Mouse (Mus musculus) forebrain, embryonic 13.5 days (tissue): ENCODE data around the gene Fxyd6. TPM values are rescaled to one million over a fixed set of nuclear protein-coding genes. Genes with fewer than 3 reads are reported as not detected.

Source experiments
- ATAC-seq: fragments of 200-750 bp; cut with Nextera tagmentation; 2 replicates; pipeline ENCODE4 v1.8.0; 2017
- H3K27ac ChIP-seq: fragments of 300-500 bp; sonication (generic); 2 replicates; pipeline ENCODE4 v1.5.1; 2015; ENCODE audit warnings: inconsistent platforms, mild to moderate bottlenecking, moderate library complexity
- H3K27me3 ChIP-seq: fragments of 300-500 bp; sonication (generic); 2 replicates; pipeline ENCODE4 v1.6.1; 2015; ENCODE audit warnings: mild to moderate bottlenecking, inconsistent platforms
- H3K36me3 ChIP-seq: fragments of 300-500 bp; sonication (generic); 2 replicates; pipeline ENCODE4 v1.6.1; 2015; ENCODE audit warnings: mild to moderate bottlenecking, inconsistent platforms; ENCODE audit not compliant: poor library complexity, severe bottlenecking
- H3K4me1 ChIP-seq: fragments of 300-500 bp; sonication (generic); 2 replicates; pipeline ENCODE4 v1.6.1; 2015; ENCODE audit warnings: inconsistent platforms
- H3K4me2 ChIP-seq: fragments of 300-500 bp; sonication (generic); 2 replicates; pipeline ENCODE4 v1.6.1; 2015; ENCODE audit warnings: inconsistent platforms, mild to moderate bottlenecking, moderate library complexity
- H3K4me3 ChIP-seq: fragments of 300-500 bp; sonication (generic); 2 replicates; pipeline ENCODE4 v1.5.1; 2015; ENCODE audit warnings: mild to moderate bottlenecking, inconsistent platforms
- H3K9ac ChIP-seq: fragments of 300-500 bp; sonication (generic); 2 replicates; pipeline ENCODE4 v1.6.1; 2015; ENCODE audit warnings: mild to moderate bottlenecking, inconsistent platforms
- H3K9me3 ChIP-seq: fragments of 300-500 bp; sonication (generic); replicated peaks from 2 replicates; pipeline ENCODE4 v1.6.1; 2016; ENCODE audit warnings: inconsistent platforms
- WGBS: fragments of 180-500 bp; shearing (Covaris S2); methylation state at CpG from one replicate; pipeline ENCODE4 v1.1.7; 2015; 5-methylcytosine and 5-hydroxymethylcytosine counted together
- polyA plus RNA-seq: library from polyadenylated mRNA; unstranded; fragments of >200 nt; fragmentation: Nextera tagmentation; extraction: Ambion mirVana; gene quantifications from 2 replicates; pipeline ENCODE4 v1.2.1, GENCODE M21; 2015

Fxyd6 gene
- polyA plus RNA-seq, 1 experiment from 2014 or later = 291 TPM

GRCm38 (mm10) chr9:45401851-45402250, 31.9 kb downstream of the Fxyd6 start:
- Histone ChIP-seq H3K4me1 (no peaks in the 10 kb centered on the region), H3K4me3 (no peak overlapping the region), H3K27me3 (no peaks in the 10 kb centered on the region), H3K27ac (no peak overlapping the region), H3K9ac (no peak overlapping the region), H3K36me3 (no peaks in the 10 kb centered on the region), H3K4me2 (no peak overlapping the region), H3K9me3 (no peaks in the 10 kb centered on the region)
- WGBS = 44% methylated on average over 4 of the region's 4 CpGs
- no peak for ATAC-seq

GRCm38 (mm10) chr9:45402957-45403356, 33.0 kb downstream of the Fxyd6 start:
- Histone ChIP-seq H3K27ac (no peak overlapping the region), H3K36me3 (no peaks in the 10 kb centered on the region), H3K4me2 (no peak overlapping the region), H3K4me1 (0 out of 2 replicates have a peak, but pooled peaks cover 4% of the 10 kb centered on the region), H3K27me3 (no peaks in the 10 kb centered on the region), H3K9ac (no peak overlapping the region), H3K9me3 (no peaks in the 10 kb centered on the region), H3K4me3 (no peak overlapping the region)
- no peak for ATAC-seq
- 69% methylated on average over 2 of the region's 2 CpGs for WGBS

- WGBS = 88% methylated on average over 5 of the region's 5 CpGs
- Histone ChIP-seq H3K27me3 (peaks cover 5% of the 10 kb centered on the region), H3K36me3 (no peaks in the 10 kb centered on the region), H3K4me2 (no peak overlapping the region), H3K9ac (no peak overlapping the region), H3K9me3 (no peaks in the 10 kb centered on the region), H3K4me3 (no peak overlapping the region), H3K27ac (no peak overlapping the region), H3K4me1 (0 out of 2 replicates have a peak, but pooled peaks cover 6% of the 10 kb centered on the region)
- ATAC-seq = no peak
Measured at GRCm38 (mm10) chr9:45405694-45406093, 35.7 kb downstream of the Fxyd6 start.

- Histone ChIP-seq H3K9ac (no peak overlapping the region), H3K27me3 (peaks cover 9% of the 10 kb centered on the region), H3K36me3 (no peaks in the 10 kb centered on the region), H3K4me1 (0 out of 2 replicates have a peak, but pooled peaks cover 6% of the 10 kb centered on the region), H3K4me3 (no peak overlapping the region), H3K4me2 (no peak overlapping the region), H3K27ac (no peak overlapping the region), H3K9me3 (no peaks in the 10 kb centered on the region)
- ATAC-seq = no peak
- 71% methylated on average over 3 of the region's 3 CpGs for WGBS
Measured at GRCm38 (mm10) chr9:45406808-45407207, 36.8 kb downstream of the Fxyd6 start.

GRCm38 (mm10) chr9:45407706-45408675, 38.0 kb downstream of the Fxyd6 start:
- H3K9me3 ChIP-seq = no peaks in the 10 kb centered on the region
- ATAC-seq = peak; percentile 64
- H3K4me2 ChIP-seq = peak overlapping the region; percentile 55
- H3K27me3 ChIP-seq = peaks cover 9% of the 10 kb centered on the region
- 40% methylated on average over 33 of the region's 33 CpGs for WGBS
- no peak overlapping the region for H3K27ac ChIP-seq
- no peaks in the 10 kb centered on the region for H3K36me3 ChIP-seq
- peak overlapping the region; percentile 29 for H3K4me3 ChIP-seq
- H3K4me1 ChIP-seq = peaks cover 13% of the 10 kb centered on the region
- no peak overlapping the region for H3K9ac ChIP-seq

GRCm38 (mm10) chr9:45410193-45410592, 40.2 kb downstream of the Fxyd6 start:
- H3K9me3 ChIP-seq = no peaks in the 10 kb centered on the region
- ATAC-seq = no peak
- 84% methylated on average over 5 of the region's 5 CpGs for WGBS
- no peaks in the 10 kb centered on the region for H3K36me3 ChIP-seq
- no peak overlapping the region for H3K4me2 ChIP-seq
- no peak overlapping the region for H3K4me3 ChIP-seq
- no peak overlapping the region for H3K27ac ChIP-seq
- peaks cover 9% of the 10 kb centered on the region for H3K27me3 ChIP-seq
- H3K9ac ChIP-seq = no peak overlapping the region
- peaks cover 13% of the 10 kb centered on the region for H3K4me1 ChIP-seq

GRCm38 (mm10) chr9:45410614-45411013, 40.6 kb downstream of the Fxyd6 start:
- Histone ChIP-seq H3K36me3 (no peaks in the 10 kb centered on the region), H3K4me2 (no peak overlapping the region), H3K27ac (no peak overlapping the region), H3K4me1 (peaks cover 13% of the 10 kb centered on the region), H3K9me3 (no peaks in the 10 kb centered on the region), H3K27me3 (peaks cover 9% of the 10 kb centered on the region), H3K4me3 (no peak overlapping the region), H3K9ac (no peak overlapping the region)
- 89% methylated on average over 2 of the region's 2 CpGs for WGBS
- ATAC-seq = no peak

- H3K9ac ChIP-seq = no peak overlapping the region
- no peak overlapping the region for H3K27ac ChIP-seq
- WGBS = 75% methylated on average over 3 of the region's 3 CpGs
- H3K4me3 ChIP-seq = no peak overlapping the region
- H3K27me3 ChIP-seq = peaks cover 9% of the 10 kb centered on the region
- no peaks in the 10 kb centered on the region for H3K36me3 ChIP-seq
- no peak overlapping the region for H3K4me2 ChIP-seq
- no peak for ATAC-seq
- no peaks in the 10 kb centered on the region for H3K9me3 ChIP-seq
- peaks cover 13% of the 10 kb centered on the region for H3K4me1 ChIP-seq
Measured at GRCm38 (mm10) chr9:45411111-45411510, 41.1 kb downstream of the Fxyd6 start.

GRCm38 (mm10) chr9:45411803-45412202, 41.8 kb downstream of the Fxyd6 start:
- Histone ChIP-seq H3K9me3 (no peaks in the 10 kb centered on the region), H3K9ac (no peak overlapping the region), H3K4me1 (peaks cover 13% of the 10 kb centered on the region), H3K4me2 (peak overlapping the region; percentile 43), H3K27me3 (peaks cover 9% of the 10 kb centered on the region), H3K27ac (no peak overlapping the region), H3K4me3 (no peak overlapping the region), H3K36me3 (no peaks in the 10 kb centered on the region)
- peak; percentile 48 for ATAC-seq
- WGBS = 17% methylated on average over 7 of the region's 7 CpGs

GRCm38 (mm10) chr9:45412287-45412686, 42.3 kb downstream of the Fxyd6 start:
- Histone ChIP-seq H3K4me3 (no peak overlapping the region), H3K36me3 (no peaks in the 10 kb centered on the region), H3K4me1 (peaks cover 13% of the 10 kb centered on the region), H3K9ac (no peak overlapping the region), H3K4me2 (peak overlapping the region; percentile 43), H3K27ac (no peak overlapping the region; the same call in 1 of the 2 replicates), H3K9me3 (no peaks in the 10 kb centered on the region), H3K27me3 (peaks cover 9% of the 10 kb centered on the region)
- ATAC-seq = peak; percentile 44
- WGBS = 8% methylated on average over 10 of the region's 10 CpGs

GRCm38 (mm10) chr9:45412700-45413477, 42.9 kb downstream of the Fxyd6 start:
- Histone ChIP-seq H3K4me1 (peaks cover 9% of the 10 kb centered on the region), H3K4me2 (no peak overlapping the region), H3K9me3 (no peaks in the 10 kb centered on the region), H3K36me3 (no peaks in the 10 kb centered on the region), H3K27me3 (peaks cover 9% of the 10 kb centered on the region), H3K9ac (no peak overlapping the region), H3K27ac (no peak overlapping the region), H3K4me3 (no peak overlapping the region)
- 76% methylated on average over 4 of the region's 4 CpGs for WGBS
- ATAC-seq = no peak
